Comparison of ENCODE assay signal across 17 mouse cellular contexts in the genomic region with DNA sequence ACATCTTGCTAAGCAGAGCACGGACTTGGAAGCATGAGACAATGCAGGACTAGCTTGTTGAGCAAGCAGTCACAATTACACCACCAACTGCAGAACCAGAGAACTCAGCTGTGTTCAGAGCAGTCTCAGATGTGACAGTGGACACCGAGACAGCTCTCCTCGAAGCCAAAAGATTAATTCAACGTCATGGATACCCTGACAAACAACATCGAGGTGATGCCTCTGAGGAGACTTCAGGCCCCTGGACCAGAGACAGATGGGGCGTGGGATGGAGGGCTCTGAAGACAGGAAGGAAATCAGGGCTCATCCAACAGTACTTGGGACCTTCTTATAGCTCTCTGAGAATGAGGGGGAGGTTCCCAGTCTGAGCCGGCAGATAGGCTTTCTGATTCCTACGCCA.
DNase-seq lines count a peak whose midpoint lies in the region; ATAC-seq and TF ChIP-seq lines count a peak whose summit lies in the region.
"Had no signal": no experiment of that assay in that cellular context is flagged by ENCODE, and none has a peak within 500 bp of the region (broad histone marks: within the 10 kb centered on the region; RNA-seq: fewer than 3 reads in every experiment).

No protein-coding gene starts in this region.

- H3K4me1 ChIP-seq in intestine, embryonic 14.5 days (replicated peaks; ENCODE audit: control insufficient read depth, insufficient read depth, low read length) = peaks cover 10% of the 10 kb centered on the region
- peaks cover 4% of the 10 kb centered on the region; the same call in 1 of the 2 replicates for H3K4me1 ChIP-seq in intestine, embryonic 15.5 days (replicated peaks)
- no peaks in the 10 kb centered on the region; the same call in 1 of the 2 replicates for H3K4me1 ChIP-seq in lung, postnatal 0 days (ENCODE audit: insufficient read depth, low read depth, low read length)
- H3K4me1 ChIP-seq in cortical plate, adult 2 months (ENCODE audit: control insufficient read depth, insufficient read depth, low read length) = peaks cover 10% of the 10 kb centered on the region
- H3K4me1 ChIP-seq in midbrain, embryonic 10.5 days = peaks cover 4% of the 10 kb centered on the region
- H3K4me1 ChIP-seq: neural tube, embryonic 13.5 days had no signal

- no peaks in the 10 kb centered on the region for H3K27me3 ChIP-seq in intestine, embryonic 14.5 days (replicated peaks; ENCODE audit: control insufficient read depth, insufficient read depth, low read length)
- no peaks in the 10 kb centered on the region for H3K27me3 ChIP-seq in intestine, embryonic 15.5 days (replicated peaks)
- H3K27me3 ChIP-seq in lung, postnatal 0 days (replicated peaks; ENCODE audit: insufficient read depth, low read length) = no peaks in the 10 kb centered on the region
- no peaks in the 10 kb centered on the region for H3K27me3 ChIP-seq in midbrain, embryonic 10.5 days (ENCODE audit: low read depth, poor library complexity, severe bottlenecking)
- H3K27me3 ChIP-seq: limb, embryonic 13.5 days; neural tube, embryonic 13.5 days had no signal

- peak overlapping the region; percentile 2; the same call in 1 of the 2 replicates for H3K4me2 ChIP-seq in intestine, embryonic 14.5 days (ENCODE audit: low read length)
- no peak overlapping the region for H3K4me2 ChIP-seq in intestine, embryonic 15.5 days (replicated peaks)
- H3K4me2 ChIP-seq in lung, postnatal 0 days (replicated peaks; ENCODE audit: low read depth, low read length) = no peak overlapping the region
- H3K4me2 ChIP-seq: limb, embryonic 13.5 days; neural tube, embryonic 13.5 days had no signal

- H3K27ac ChIP-seq in intestine, embryonic 14.5 days (ENCODE audit: low read depth) = no peak overlapping the region
- H3K27ac ChIP-seq in intestine, embryonic 15.5 days = no peak overlapping the region
- no peak overlapping the region for H3K27ac ChIP-seq in lung, postnatal 0 days (ENCODE audit: low read length)
- H3K27ac ChIP-seq in cortical plate, adult 2 months (ENCODE audit: insufficient read depth, low read length) = peak overlapping the region; percentile 61; the same call in 1 of the 2 replicates
- no peak overlapping the region for H3K27ac ChIP-seq in midbrain, embryonic 10.5 days (replicated peaks)
- H3K27ac ChIP-seq: embryonic facial prominence, embryonic 10.5 days; hindbrain, embryonic 10.5 days; hindbrain, postnatal 0 days; limb, embryonic 13.5 days; liver, embryonic 14.5 days; neural tube, embryonic 13.5 days had no signal

- intact Hi-C loops in left cerebral cortex, postnatal 36 days (cut with DNase I) = loop anchor here (2.0 kb wide), 1 partner anchor 38 kb away; no protein-coding TSS in a partner anchor

- ATAC-seq in intestine, embryonic 14.5 days (replicated peaks; ENCODE audit: low FRiP score, low TSS enrichment, low read depth) = 0 out of 2 replicates have a peak, but pooled peaks have one; percentile 27
- ATAC-seq in intestine, embryonic 15.5 days = no peak
- peak; percentile 71 for ATAC-seq in lung, postnatal 0 days
- ATAC-seq: hindbrain, postnatal 0 days had no signal

- no peak for TF ChIP-seq EP300 in lung, postnatal 0 days (IDR thresholded peaks at IDR 0.05)

- WGBS in intestine, embryonic 14.5 days = 33% methylated on average over 8 of the region's 8 CpGs
- WGBS in intestine, embryonic 15.5 days = 35% methylated on average over 8 of the region's 8 CpGs
- 44% methylated on average over 8 of the region's 8 CpGs for WGBS in lung, postnatal 0 days
- WGBS in midbrain, embryonic 10.5 days = 84% methylated on average over 8 of the region's 8 CpGs

- H3K9ac ChIP-seq in intestine, embryonic 14.5 days (ENCODE audit: low read length) = no peak overlapping the region
- H3K9ac ChIP-seq in intestine, embryonic 15.5 days = no peak overlapping the region
- no peak overlapping the region for H3K9ac ChIP-seq in lung, postnatal 0 days (replicated peaks; ENCODE audit: low read depth)
- H3K9ac ChIP-seq: limb, embryonic 13.5 days; liver, embryonic 14.5 days; neural tube, embryonic 13.5 days had no signal

- no peak overlapping the region for H3K4me3 ChIP-seq in intestine, embryonic 14.5 days (ENCODE audit: low read depth, low read length)
- H3K4me3 ChIP-seq in intestine, embryonic 15.5 days (replicated peaks) = no peak overlapping the region
- H3K4me3 ChIP-seq in lung, postnatal 0 days (ENCODE audit: low read depth, low read length) = no peak overlapping the region
- no peak overlapping the region for H3K4me3 ChIP-seq in cortical plate, adult 2 months (ENCODE audit: insufficient read depth, low read length)
- H3K4me3 ChIP-seq in midbrain, embryonic 10.5 days = no peak overlapping the region
- H3K4me3 ChIP-seq: embryonic facial prominence, embryonic 10.5 days; hindbrain, embryonic 10.5 days; limb, embryonic 13.5 days; neural tube, embryonic 13.5 days had no signal

- no peaks in the 10 kb centered on the region for H3K36me3 ChIP-seq in intestine, embryonic 14.5 days (ENCODE audit: control insufficient read depth, insufficient read depth, low read length)
- H3K36me3 ChIP-seq in intestine, embryonic 15.5 days = no peaks in the 10 kb centered on the region
- H3K36me3 ChIP-seq in lung, postnatal 0 days (ENCODE audit: insufficient read depth, low read length) = no peaks in the 10 kb centered on the region
- H3K36me3 ChIP-seq in midbrain, embryonic 10.5 days = no peaks in the 10 kb centered on the region
- H3K36me3 ChIP-seq: embryonic facial prominence, embryonic 10.5 days; hindbrain, embryonic 10.5 days; limb, embryonic 13.5 days; neural tube, embryonic 13.5 days had no signal

- 0 out of 2 replicates have a peak, but pooled peaks have one; percentile 7 for TF ChIP-seq POLR2A in cortical plate, adult 2 months (IDR thresholded peaks at IDR 0.05; ENCODE audit: extremely low read depth, insufficient read depth, low read length)

- no peak for DNase-seq in intestine, embryonic 14.5 days (ENCODE audit: low spot score)
- peak; percentile 73 for DNase-seq in lung, postnatal 0 days (ENCODE audit: low spot score)
- DNase-seq in lung, postnatal 36 days = no peak
- DNase-seq in left cerebral cortex, postnatal 36 days (ENCODE audit: low spot score in 2 of 2) = peak; percentile 67 to 73
- no peak for DNase-seq in midbrain, embryonic 10.5 days (ENCODE audit: low spot score)
- DNase-seq: cerebellum, adult 8-10 months; kidney, postnatal 14 days; midbrain, embryonic 14.5 days; thymus, adult 18-20 months had no signal

- H3K9me3 ChIP-seq in intestine, embryonic 14.5 days (ENCODE audit: control insufficient read depth, low read length) = no peaks in the 10 kb centered on the region
- no peaks in the 10 kb centered on the region for H3K9me3 ChIP-seq in intestine, embryonic 15.5 days
- no peaks in the 10 kb centered on the region for H3K9me3 ChIP-seq in lung, postnatal 0 days (ENCODE audit: low read length)
- H3K9me3 ChIP-seq in midbrain, embryonic 10.5 days (replicated peaks) = peaks cover 11% of the 10 kb centered on the region; the same call in 1 of the 2 replicates

- TF ChIP-seq CTCF in lung, postnatal 0 days (IDR thresholded peaks at IDR 0.05) = no peak
- TF ChIP-seq CTCF in cortical plate, adult 2 months (IDR thresholded peaks at IDR 0.05; ENCODE audit: extremely low read depth, insufficient read depth, low read length) = no peak

Comparison
In these comparisons a context has a peak if more than half of its experiments do, and no peak if none do; other contexts are left out.
1. DNase-seq: peak in lung, postnatal 0 days (single experiment) and left cerebral cortex, postnatal 36 days (2 of 2); none in intestine, embryonic 14.5 days (single experiment), lung, postnatal 36 days (single experiment) and midbrain, embryonic 10.5 days (single experiment).